Mouse (Mus musculus): ENCODE results near the gene Hsdl2. TPM values are rescaled to one million over a fixed set of nuclear protein-coding genes. Genes with fewer than 3 reads are reported as not detected.

Gene Hsdl2
- polyA plus RNA-seq, 1 experiment from 2014 or later = 27.7 TPM

GRCm38 (mm10) chr4:59625998-59626910, 44.9 kb downstream of the Hsdl2 start, which contains the start of gene E130308A19Rik:
Gene E130308A19Rik (plus strand): TSS chr4:59626211.
- Histone ChIP-seq H3K36me3 (ENCODE audit: control insufficient read depth, insufficient read depth, low read length) (no peaks in the 10 kb centered on the region), H3K4me2 (ENCODE audit: low read depth, low read length, severe bottlenecking) (peak within 1 kb of the TSS; percentile 74), H3K9me3 (ENCODE audit: control insufficient read depth, low read length) (no peaks in the 10 kb centered on the region), H3K9ac (ENCODE audit: low read length) (peak within 1 kb of the TSS; percentile 93), H3K27ac (ENCODE audit: low read depth, low read length) (peak within 1 kb of the TSS; percentile 79), H3K4me1 (replicated peaks; ENCODE audit: control insufficient read depth, insufficient read depth, low read length) (peaks cover 14% of the 10 kb centered on the region), H3K4me3 (ENCODE audit: low read depth, low read length) (peak within 1 kb of the TSS; percentile 96), H3K27me3 (ENCODE audit: control insufficient read depth, insufficient read depth, low read length) (no peaks in the 10 kb centered on the region)
- DNase-seq (ENCODE audit: low spot score) = peak; percentile 94
- peak; percentile 93 for ATAC-seq (replicated peaks; ENCODE audit: low FRiP score)
- under 1% methylated on average over 68 of the region's 120 CpGs for WGBS

- ATAC-seq (replicated peaks; ENCODE audit: low FRiP score) (no peak), DNase-seq (ENCODE audit: low spot score) (no peak)
- Histone ChIP-seq H3K9me3 (ENCODE audit: control insufficient read depth, low read length) (no peaks in the 10 kb centered on the region), H3K27me3 (ENCODE audit: control insufficient read depth, insufficient read depth, low read length) (no peaks in the 10 kb centered on the region), H3K4me3 (ENCODE audit: low read depth, low read length) (no peak overlapping the region), H3K4me2 (ENCODE audit: low read depth, low read length, severe bottlenecking) (peak overlapping the region; percentile 24; the same call in 1 of the 2 replicates), H3K9ac (ENCODE audit: low read length) (no peak overlapping the region), H3K27ac (ENCODE audit: low read depth, low read length) (no peak overlapping the region), H3K36me3 (ENCODE audit: control insufficient read depth, insufficient read depth, low read length) (no peaks in the 10 kb centered on the region), H3K4me1 (replicated peaks; ENCODE audit: control insufficient read depth, insufficient read depth, low read length) (peaks cover 14% of the 10 kb centered on the region)
- 58% methylated on average over 4 of the region's 4 CpGs for WGBS
Observed at GRCm38 (mm10) chr4:59628255-59628654, 46.9 kb downstream of the Hsdl2 start.

- ATAC-seq (replicated peaks; ENCODE audit: low FRiP score) (no peak), DNase-seq (ENCODE audit: low spot score) (no peak)
- peak overlapping the region; percentile 15; the same call in 1 of the 2 replicates for H3K4me2 ChIP-seq (ENCODE audit: low read depth, low read length, severe bottlenecking)
- no peaks in the 10 kb centered on the region for H3K27me3 ChIP-seq (ENCODE audit: control insufficient read depth, insufficient read depth, low read length)
- no peaks in the 10 kb centered on the region for H3K9me3 ChIP-seq (ENCODE audit: control insufficient read depth, low read length)
- H3K27ac ChIP-seq (ENCODE audit: low read depth, low read length) = no peak overlapping the region
- no peak overlapping the region for H3K4me3 ChIP-seq (ENCODE audit: low read depth, low read length)
- WGBS = 20% methylated on average over 7 of the region's 7 CpGs
- H3K4me1 ChIP-seq (replicated peaks; ENCODE audit: control insufficient read depth, insufficient read depth, low read length) = peaks cover 14% of the 10 kb centered on the region
- H3K36me3 ChIP-seq (ENCODE audit: control insufficient read depth, insufficient read depth, low read length) = no peaks in the 10 kb centered on the region
- no peak overlapping the region for H3K9ac ChIP-seq (ENCODE audit: low read length)
Observed at GRCm38 (mm10) chr4:59629076-59629874, 47.9 kb downstream of the Hsdl2 start.

GRCm38 (mm10) chr4:59630122-59630521, 48.8 kb downstream of the Hsdl2 start:
- Histone ChIP-seq H3K36me3 (ENCODE audit: control insufficient read depth, insufficient read depth, low read length) (no peaks in the 10 kb centered on the region), H3K9ac (ENCODE audit: low read length) (no peak overlapping the region), H3K27ac (ENCODE audit: low read depth, low read length) (no peak overlapping the region), H3K4me3 (ENCODE audit: low read depth, low read length) (no peak overlapping the region), H3K9me3 (ENCODE audit: control insufficient read depth, low read length) (no peaks in the 10 kb centered on the region), H3K27me3 (ENCODE audit: control insufficient read depth, insufficient read depth, low read length) (no peaks in the 10 kb centered on the region), H3K4me2 (ENCODE audit: low read depth, low read length, severe bottlenecking) (no peak overlapping the region), H3K4me1 (replicated peaks; ENCODE audit: control insufficient read depth, insufficient read depth, low read length) (peaks cover 14% of the 10 kb centered on the region)
- 72% methylated on average over 9 of the region's 9 CpGs for WGBS
- no peak for DNase-seq (ENCODE audit: low spot score)
- no peak for ATAC-seq (replicated peaks; ENCODE audit: low FRiP score)

DNA sequence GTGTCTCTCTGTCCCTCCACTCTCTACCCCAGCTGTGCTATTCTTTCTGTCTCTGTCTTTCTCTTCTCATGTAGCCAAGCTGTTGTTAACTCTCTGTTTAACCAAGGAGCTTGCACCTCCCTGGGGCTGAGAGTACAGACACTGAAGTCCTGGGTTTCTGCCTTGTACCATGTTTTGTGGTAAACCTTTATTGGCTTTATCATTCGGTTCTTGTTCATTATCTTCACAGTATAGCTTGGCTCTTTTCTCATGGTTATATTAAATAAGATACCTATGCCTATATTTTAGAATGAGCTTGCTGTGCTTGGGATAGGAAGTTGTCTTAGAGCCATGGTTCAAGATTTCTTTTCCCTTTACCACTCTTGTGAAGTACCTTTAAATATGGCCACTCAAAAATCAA, 53.2 kb downstream of the Hsdl2 start:
- H3K9me3 ChIP-seq (ENCODE audit: control insufficient read depth, low read length) = no peaks in the 10 kb centered on the region
- WGBS = 77% methylated on average over 1 of the region's 1 CpGs
- H3K4me3 ChIP-seq (ENCODE audit: low read depth, low read length) = no peak overlapping the region
- H3K9ac ChIP-seq (ENCODE audit: low read length) = no peak overlapping the region
- DNase-seq (ENCODE audit: low spot score) = no peak
- no peak overlapping the region for H3K4me2 ChIP-seq (ENCODE audit: low read depth, low read length, severe bottlenecking)
- ATAC-seq (replicated peaks; ENCODE audit: low FRiP score) = no peak
- peaks cover 4% of the 10 kb centered on the region for H3K4me1 ChIP-seq (replicated peaks; ENCODE audit: control insufficient read depth, insufficient read depth, low read length)
- H3K36me3 ChIP-seq (ENCODE audit: control insufficient read depth, insufficient read depth, low read length) = no peaks in the 10 kb centered on the region
- no peaks in the 10 kb centered on the region for H3K27me3 ChIP-seq (ENCODE audit: control insufficient read depth, insufficient read depth, low read length)
- no peak overlapping the region for H3K27ac ChIP-seq (ENCODE audit: low read depth, low read length)

GRCm38 (mm10) chr4:59639163-59639562, 57.8 kb downstream of the Hsdl2 start:
- Histone ChIP-seq H3K4me2 (ENCODE audit: low read depth, low read length, severe bottlenecking) (no peak overlapping the region), H3K27ac (ENCODE audit: low read depth, low read length) (no peak overlapping the region), H3K27me3 (ENCODE audit: control insufficient read depth, insufficient read depth, low read length) (no peaks in the 10 kb centered on the region), H3K4me1 (replicated peaks; ENCODE audit: control insufficient read depth, insufficient read depth, low read length) (0 out of 2 replicates have a peak, but pooled peaks cover 3% of the 10 kb centered on the region), H3K9ac (ENCODE audit: low read length) (no peak overlapping the region), H3K36me3 (ENCODE audit: control insufficient read depth, insufficient read depth, low read length) (no peaks in the 10 kb centered on the region), H3K4me3 (ENCODE audit: low read depth, low read length) (no peak overlapping the region), H3K9me3 (ENCODE audit: control insufficient read depth, low read length) (no peaks in the 10 kb centered on the region)
- ATAC-seq (replicated peaks; ENCODE audit: low FRiP score) (no peak), DNase-seq (ENCODE audit: low spot score) (no peak)

DNA sequence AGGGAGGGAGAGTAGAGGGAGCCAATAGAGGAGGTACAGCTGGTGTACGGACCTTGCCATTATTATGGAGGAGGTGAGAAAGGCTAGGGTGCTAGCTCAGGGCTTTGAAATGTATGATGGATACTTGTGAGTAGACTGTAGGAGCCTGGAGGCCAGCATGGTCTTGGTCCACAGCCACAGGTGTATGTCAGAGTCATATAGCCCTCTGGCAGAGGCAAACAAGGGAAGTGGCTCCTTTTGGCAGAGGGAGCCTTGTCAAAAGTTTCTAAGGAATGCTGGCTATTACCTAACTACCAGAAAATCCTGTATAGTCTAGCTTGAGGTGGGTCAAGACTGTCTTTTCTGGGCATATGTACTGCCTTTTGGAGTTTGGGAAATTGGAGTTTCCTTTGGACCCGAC, 59.4 kb downstream of the Hsdl2 start:
- no peak for DNase-seq (ENCODE audit: low spot score)
- Histone ChIP-seq H3K27ac (ENCODE audit: low read depth, low read length) (no peak overlapping the region), H3K9me3 (ENCODE audit: control insufficient read depth, low read length) (no peaks in the 10 kb centered on the region), H3K4me2 (ENCODE audit: low read depth, low read length, severe bottlenecking) (no peak overlapping the region), H3K4me3 (ENCODE audit: low read depth, low read length) (no peak overlapping the region), H3K9ac (ENCODE audit: low read length) (no peak overlapping the region), H3K36me3 (ENCODE audit: control insufficient read depth, insufficient read depth, low read length) (no peaks in the 10 kb centered on the region), H3K27me3 (ENCODE audit: control insufficient read depth, insufficient read depth, low read length) (no peaks in the 10 kb centered on the region), H3K4me1 (replicated peaks; ENCODE audit: control insufficient read depth, insufficient read depth, low read length) (0 out of 2 replicates have a peak, but pooled peaks cover 3% of the 10 kb centered on the region)
- ATAC-seq (replicated peaks; ENCODE audit: low FRiP score) = no peak
- WGBS = 89% methylated on average over 2 of the region's 2 CpGs

DNA sequence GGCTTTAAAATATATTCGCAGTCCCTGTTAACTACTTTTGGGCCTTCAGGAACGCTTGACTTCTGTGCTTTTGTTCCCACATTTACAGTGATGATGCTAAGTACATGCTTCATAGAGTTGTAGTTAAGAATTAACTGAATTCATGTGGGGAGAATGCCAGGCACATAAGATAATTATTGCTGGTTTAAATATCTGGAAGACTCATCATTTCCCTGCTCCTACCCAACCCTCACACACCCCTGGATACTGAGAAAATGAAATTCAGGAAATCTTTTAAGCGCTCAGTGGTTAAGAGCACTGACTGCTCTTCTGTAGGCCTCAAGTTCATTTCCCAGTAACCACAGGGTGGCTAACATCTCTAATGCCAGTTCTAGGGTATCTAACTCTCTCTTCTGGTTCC, 60.7 kb downstream of the Hsdl2 start:
- Histone ChIP-seq H3K4me2 (ENCODE audit: low read depth, low read length, severe bottlenecking) (no peak overlapping the region), H3K27me3 (ENCODE audit: control insufficient read depth, insufficient read depth, low read length) (no peaks in the 10 kb centered on the region), H3K4me3 (ENCODE audit: low read depth, low read length) (no peak overlapping the region), H3K27ac (ENCODE audit: low read depth, low read length) (no peak overlapping the region), H3K36me3 (ENCODE audit: control insufficient read depth, insufficient read depth, low read length) (no peaks in the 10 kb centered on the region), H3K9me3 (ENCODE audit: control insufficient read depth, low read length) (no peaks in the 10 kb centered on the region), H3K4me1 (replicated peaks; ENCODE audit: control insufficient read depth, insufficient read depth, low read length) (0 out of 2 replicates have a peak, but pooled peaks cover 3% of the 10 kb centered on the region), H3K9ac (ENCODE audit: low read length) (no peak overlapping the region)
- ATAC-seq (replicated peaks; ENCODE audit: low FRiP score) = no peak
- 91% methylated on average over 3 of the region's 3 CpGs for WGBS
- DNase-seq (ENCODE audit: low spot score) = no peak
